Mouse (Mus musculus) cerebellum, adult 11-12 months (tissue): Measurements from ENCODE around the gene Stat3.

Source experiments
- DNase-seq: peaks from one replicate; pipeline ENCODE4 v3.0.0; 2022

Gene Stat3

GRCm38 (mm10) chr11:100939512-100940151, at the start of gene Stat3:
Gene Stat3, minus strand, starts transcription at chr11:100939540.
- peak; percentile 98 for DNase-seq

GRCm38 (mm10) chr11:100988674-100989073, 49.3 kb upstream of the Stat3 start:
- DNase-seq: no peak

GRCm38 (mm10) chr11:100985607-100986006, 46.3 kb upstream of the Stat3 start:
- DNase-seq: no peak

GRCm38 (mm10) chr11:100983778-100984131, 44.4 kb upstream of the Stat3 start:
- no peak for DNase-seq

GRCm38 (mm10) chr11:100983125-100983777, 43.9 kb upstream of the Stat3 start:
- peak; percentile 54 for DNase-seq

DNA sequence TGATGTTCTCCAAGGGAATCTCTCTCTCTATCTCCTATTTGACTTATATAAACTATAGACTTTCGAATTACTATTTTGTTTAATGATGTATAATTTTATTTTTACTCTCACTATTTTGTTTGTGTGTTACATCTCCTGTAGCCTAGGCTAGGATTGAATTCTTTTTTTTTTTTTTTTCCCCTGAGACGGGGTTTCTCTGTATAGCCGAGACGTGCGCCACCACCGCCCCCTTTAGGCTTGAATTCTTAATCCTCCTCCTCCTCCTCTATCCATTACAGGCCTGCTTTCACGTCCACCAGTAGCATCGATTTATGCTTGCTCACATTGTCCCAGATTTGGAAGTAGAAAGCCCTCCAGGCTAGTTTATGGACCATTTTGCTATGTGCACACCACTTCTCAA, 42.7 kb upstream of the Stat3 start:
- no peak for DNase-seq

DNA sequence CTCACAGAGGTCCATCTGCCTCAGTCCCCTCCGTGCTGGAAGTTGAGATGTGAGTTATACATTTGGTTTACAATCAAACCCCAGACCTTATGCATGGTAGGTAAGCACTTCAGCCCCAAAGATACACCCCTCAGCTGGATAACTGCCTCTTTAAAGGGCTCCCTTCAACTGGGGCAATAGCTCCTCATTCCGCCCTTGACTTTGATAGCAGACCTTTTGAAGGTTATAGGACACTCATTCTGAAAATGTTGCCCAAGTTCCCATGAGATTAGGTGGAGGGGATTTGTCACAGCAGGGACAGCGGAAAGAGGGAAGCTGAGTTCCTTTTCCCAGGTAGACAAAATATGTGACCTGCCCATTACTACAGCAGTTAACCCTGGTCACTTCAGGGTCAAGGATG, 41.9 kb upstream of the Stat3 start:
- DNase-seq: no peak

GRCm38 (mm10) chr11:100980438-100980837, 41.1 kb upstream of the Stat3 start:
- no peak for DNase-seq

DNA sequence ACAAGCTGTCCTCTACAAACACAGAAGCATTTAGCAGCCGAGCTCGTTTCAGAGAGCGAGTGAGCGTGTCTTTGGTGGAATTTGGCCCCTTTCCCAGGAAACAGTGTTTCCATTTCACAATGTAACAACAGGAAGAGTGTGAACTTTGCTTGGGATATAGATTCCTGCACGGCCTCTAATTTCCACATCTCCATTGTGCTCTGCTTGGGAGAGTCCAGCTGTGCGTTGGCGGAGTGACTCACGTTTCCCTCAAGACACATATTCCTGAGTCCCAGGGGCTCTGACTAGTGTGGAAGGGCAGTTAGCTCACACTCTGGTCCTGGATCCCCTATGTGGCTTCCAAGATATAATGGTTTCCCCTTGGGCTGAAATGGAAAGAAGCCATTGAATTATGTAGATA, 40.5 kb upstream of the Stat3 start:
- DNase-seq: no peak

DNA sequence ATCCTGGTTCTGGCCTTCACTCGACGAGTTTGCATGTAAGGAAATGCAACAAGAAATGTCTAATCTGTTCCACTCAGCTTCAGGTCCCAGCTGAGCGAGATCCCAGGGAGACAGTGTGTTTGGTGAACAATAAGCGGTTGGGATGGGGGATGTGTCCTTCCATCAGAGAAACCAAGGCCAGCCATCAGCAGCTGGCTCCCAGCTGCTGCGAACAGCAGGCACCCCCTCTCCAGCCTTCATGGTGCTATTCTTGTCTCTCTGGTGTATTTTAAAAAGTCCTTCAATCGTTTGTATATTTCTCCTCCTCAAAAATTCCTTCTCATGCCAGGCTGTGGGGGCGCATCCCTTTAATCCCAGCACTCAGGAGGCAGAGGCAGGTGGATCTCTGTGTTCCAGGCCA, 35.9 kb upstream of the Stat3 start:
- no peak for DNase-seq

GRCm38 (mm10) chr11:100974381-100974970, 35.1 kb upstream of the Stat3 start:
- DNase-seq: no peak

- DNase-seq: no peak
Observed at GRCm38 (mm10) chr11:100973245-100973644, 33.9 kb upstream of the Stat3 start.

DNA sequence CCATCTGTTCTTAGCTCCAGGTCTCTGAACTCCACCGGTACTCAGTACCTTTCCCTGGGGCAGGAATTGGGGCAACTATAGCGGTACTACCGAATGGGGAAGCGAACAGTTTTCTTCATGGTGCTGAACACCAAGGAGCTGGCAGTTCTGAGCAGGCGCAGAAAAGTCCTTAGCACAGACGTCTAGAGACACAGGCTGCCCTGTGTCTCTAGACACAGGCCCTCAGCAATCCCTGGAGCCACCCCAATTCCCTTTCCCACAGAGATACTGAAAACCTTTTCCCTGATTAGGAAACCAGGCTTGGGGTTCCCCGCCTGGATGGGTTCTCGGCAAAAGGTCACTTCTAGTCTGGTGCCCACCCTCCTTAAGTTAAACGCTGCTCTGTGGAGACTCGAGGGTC, 32.1 kb upstream of the Stat3 start:
- no peak for DNase-seq

- peak; percentile 61 for DNase-seq
Observed at GRCm38 (mm10) chr11:100970557-100970937, 31.2 kb upstream of the Stat3 start, which contains the start of gene Cavin1. Gene Cavin1, minus strand, starts transcription at chr11:100970887.

DNA sequence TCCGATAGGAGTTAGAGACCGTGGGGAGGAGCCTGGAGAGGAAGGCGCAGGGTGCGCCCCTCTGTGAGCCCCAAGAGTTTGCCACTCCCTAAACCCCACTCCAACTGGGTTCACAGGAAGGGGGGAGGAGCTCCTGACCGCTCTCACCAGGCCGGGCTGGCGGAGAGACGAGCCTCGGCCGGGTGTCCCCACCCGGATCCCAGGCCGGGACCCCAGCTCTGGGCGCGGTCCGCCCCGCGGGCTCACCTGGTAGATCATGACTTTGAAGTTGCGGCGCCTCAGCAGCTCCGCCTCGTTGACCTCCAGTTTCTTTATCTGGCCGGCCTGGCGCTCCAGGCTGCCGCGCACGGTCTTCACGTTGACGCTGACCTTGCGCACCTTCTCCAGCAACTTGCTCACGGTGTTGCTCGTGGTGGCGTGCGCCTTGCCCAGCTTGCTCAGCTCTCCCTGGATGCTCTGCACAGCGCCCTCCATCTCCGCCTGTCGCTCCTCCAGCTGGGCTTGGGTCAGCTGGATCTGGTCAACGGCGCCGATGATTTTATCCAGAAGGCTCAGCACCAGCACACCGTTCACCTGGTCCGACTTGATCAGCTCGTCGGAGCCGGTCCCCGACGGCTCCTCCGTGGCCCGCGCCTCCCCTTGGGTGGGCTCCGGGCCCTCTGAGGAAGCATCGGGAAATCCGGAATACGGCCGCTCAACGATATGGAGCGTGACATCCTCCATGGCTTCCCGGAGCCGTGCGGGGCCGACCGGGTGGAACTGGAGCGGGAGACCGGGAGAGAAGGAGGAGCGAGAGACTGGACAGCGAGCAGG, 30.6 kb upstream of the Stat3 start:
- no peak for DNase-seq

DNA sequence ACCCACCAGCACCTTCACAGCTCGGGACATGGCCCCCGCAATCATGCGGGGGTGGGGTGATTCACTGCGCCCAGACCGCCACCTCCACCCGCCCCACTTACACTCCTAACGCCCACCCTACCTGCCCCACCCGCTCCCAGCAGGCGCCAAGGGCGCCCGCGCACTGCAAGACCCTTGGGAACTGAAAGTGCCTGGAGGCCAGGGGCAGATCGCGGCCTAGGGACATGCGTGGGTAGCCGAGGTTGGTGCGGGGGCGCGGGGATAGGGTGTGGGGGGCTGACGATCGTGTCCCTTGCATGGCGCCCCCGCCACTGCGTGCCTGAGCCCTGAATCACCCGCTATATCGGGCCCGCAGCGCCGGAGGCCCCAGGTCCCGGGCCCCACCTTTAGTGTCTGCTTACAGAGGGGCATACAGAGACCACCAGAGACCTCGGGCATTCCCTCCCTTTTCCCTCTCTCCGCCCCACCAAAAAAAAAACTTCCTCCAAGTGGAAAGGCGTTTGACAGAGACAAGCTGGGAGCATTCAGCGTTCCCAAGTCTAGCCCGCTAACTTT, 29.9 kb upstream of the Stat3 start:
- no peak for DNase-seq

DNA sequence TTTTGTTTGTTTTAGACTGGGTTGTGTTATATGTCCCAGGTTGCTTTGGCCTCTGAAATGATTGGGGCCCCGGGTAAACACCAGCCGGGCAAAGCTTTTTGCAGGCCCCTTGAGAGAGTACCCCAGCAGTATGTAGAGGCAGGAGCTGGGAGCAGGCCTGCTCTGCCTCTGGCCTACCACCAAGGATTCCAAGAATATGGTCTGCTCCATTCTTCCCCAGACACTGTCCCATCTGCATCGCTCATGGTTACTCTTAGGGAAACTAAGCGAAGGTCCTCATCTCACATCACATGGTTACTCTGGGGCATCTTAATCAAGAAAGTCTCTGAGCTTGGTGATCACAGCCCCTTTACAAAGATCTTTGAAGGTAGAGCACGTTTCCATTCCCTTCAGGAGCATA, 29.2 kb upstream of the Stat3 start:
- no peak for DNase-seq

- no peak for DNase-seq
Observed at GRCm38 (mm10) chr11:100967881-100968420, 28.6 kb upstream of the Stat3 start.

DNA sequence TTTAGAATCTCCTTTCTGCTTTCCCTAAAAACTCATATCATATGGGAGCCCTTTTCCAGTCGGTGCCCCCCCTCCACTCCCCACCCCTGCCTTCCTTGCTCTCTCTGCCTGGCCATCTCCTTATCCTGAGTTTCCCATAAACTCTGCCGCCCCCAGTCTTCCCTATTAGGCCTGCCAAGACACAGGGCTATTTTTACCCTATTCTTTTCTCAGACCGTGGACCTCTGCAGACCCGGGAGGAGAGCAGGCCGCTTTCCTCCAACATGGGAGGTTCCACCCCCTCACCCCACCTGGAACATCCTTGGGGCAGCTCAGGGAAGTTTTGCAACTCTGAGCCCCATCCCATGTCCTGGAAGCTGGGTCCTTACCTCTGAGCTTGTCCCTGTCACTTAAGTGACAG, 28.0 kb upstream of the Stat3 start:
- DNase-seq: no peak

- DNase-seq: no peak
Observed at GRCm38 (mm10) chr11:100965760-100966159, 26.4 kb upstream of the Stat3 start.

DNA sequence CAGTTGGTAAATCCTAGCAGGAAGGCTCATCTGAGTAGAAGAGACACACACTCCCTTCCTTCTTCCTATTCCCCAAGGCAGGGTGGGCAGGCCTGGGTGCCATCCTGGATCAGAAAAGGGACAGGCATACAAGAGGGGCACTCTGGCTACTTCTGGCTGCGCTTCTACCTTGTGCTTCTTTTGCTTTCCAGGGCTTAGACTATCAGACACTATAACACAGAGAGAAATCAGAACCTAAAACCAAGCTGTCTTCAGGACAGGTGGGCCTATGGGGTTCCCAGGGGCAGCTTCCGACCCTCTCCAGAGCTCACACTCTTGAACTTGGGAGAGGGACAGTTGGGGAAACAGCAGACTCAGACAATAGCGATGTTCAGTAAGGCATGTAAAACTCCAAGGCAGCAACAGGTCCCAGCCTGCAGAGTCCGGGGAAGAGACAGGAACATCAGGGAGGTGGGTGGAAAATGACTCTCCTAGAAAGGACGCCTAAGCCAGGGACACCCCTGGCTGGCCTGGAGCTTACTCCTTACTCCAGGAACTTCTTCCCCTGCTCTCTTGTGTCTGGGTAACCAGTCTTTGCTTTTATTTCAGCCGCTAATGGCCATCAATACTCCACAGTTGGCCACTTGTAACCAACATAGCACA, 25.7 kb upstream of the Stat3 start:
- DNase-seq: no peak

- DNase-seq: no peak
Observed at GRCm38 (mm10) chr11:100964180-100964579, 24.8 kb upstream of the Stat3 start.

DNA sequence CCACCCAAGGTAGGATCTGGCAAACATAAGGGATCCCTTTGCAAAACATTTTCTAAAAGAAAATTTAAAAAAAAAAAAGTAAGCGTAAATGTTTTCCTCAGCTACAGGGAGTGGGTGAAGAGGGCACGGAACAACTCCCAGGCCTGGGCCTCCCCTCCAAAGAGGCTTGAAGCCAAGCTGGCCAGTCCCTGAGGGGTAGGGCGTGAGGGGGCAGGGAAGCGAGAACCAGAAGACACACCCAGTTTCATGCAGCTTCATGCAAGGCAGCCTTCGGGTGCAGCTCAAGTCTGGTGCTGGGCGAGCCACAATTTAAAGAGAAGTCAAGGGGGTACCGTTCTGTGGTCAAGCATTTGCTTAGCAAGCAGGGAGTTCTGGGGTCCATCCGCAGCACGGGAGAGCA, 24.3 kb upstream of the Stat3 start:
- DNase-seq: no peak
